Mouse (Mus musculus) CD4-positive naive resting alpha-beta T cell, adult 57 days (primary cell): ENCODE data around the gene Spata4. TPM values are rescaled to one million over a fixed set of nuclear protein-coding genes. Genes with fewer than 3 reads are reported as not detected.

ENCODE experiments used
- total RNA-seq: library from RNA; stranded (reverse); gene quantifications from one replicate; pipeline ENCODE4 v1.2.4, GENCODE M21; 2023

The Spata4 gene
- not detected for total RNA-seq

GRCm38 (mm10) chr8:54600671-54601251, at the start of gene Spata4:
Spata4 (plus strand) TSS chr8:54600781.

Other genes starting within 250 kb of the Spata4 start
- not detected for gene Asb5, start 71.2 kb upstream of the Spata4 start, total RNA-seq
- 35.5 TPM for gene Spcs3, start 70.8 kb upstream of the Spata4 start, total RNA-seq